Mouse (Mus musculus) retina, postnatal 1 day (tissue): Measurements from ENCODE around the gene Vmn1r120.
"Not testable (repeated sequence)": the region's sequence is repeated elsewhere in the genome, so short reads cannot be mapped to it uniquely, and the experiment has no call there.

ENCODE experiments used
- DNase-seq: peaks from one replicate; pipeline ENCODE4 v3.0.0-alpha.2; 2012

Gene Vmn1r120

GRCm38 (mm10) chr7:21053684-21054083, at the start of gene Vmn1r120:
TSS of gene Vmn1r120 (minus strand) at chr7:21053784.
- DNase-seq, result not testable (repeated sequence)

GRCm38 (mm10) chr7:21098413-21098812, 44.8 kb upstream of the Vmn1r120 start, which contains the start of gene Vmn1r121:
TSS of gene Vmn1r121 (minus strand) at chr7:21098513.
- DNase-seq, result not testable (repeated sequence)

GRCm38 (mm10) chr7:21012355-21012754, 41.2 kb downstream of the Vmn1r120 start, which contains the start of gene Vmn1r119:
TSS of gene Vmn1r119 (minus strand) at chr7:21012455.
- not testable (repeated sequence) for DNase-seq
